Mouse (Mus musculus) kidney, postnatal 0 days (tissue): ENCODE results near the gene Adamts12. TPM values are rescaled to one million over a fixed set of nuclear protein-coding genes. Genes with fewer than 3 reads are reported as not detected.

Experiments used
- ATAC-seq: fragments of 200-750 bp; cut with Nextera tagmentation; replicated peaks from 2 replicates; pipeline ENCODE4 v1.8.0; 2017; ENCODE audit warnings: low read depth, moderate number of reproducible peaks, moderate TSS enrichment, moderate library complexity; ENCODE audit not compliant: low FRiP score
- DNase-seq: peaks from one replicate; pipeline ENCODE4 v3.0.0-alpha.2; 2016; ENCODE audit warnings: low spot score
- H3K27ac ChIP-seq: fragments of 300-500 bp; sonication (generic); 2 replicates; pipeline ENCODE4 v1.5.1; 2014; ENCODE audit warnings: mild to moderate bottlenecking
- H3K27me3 ChIP-seq: fragments of 300-500 bp; sonication (generic); 2 replicates; pipeline ENCODE4 v1.6.1; 2014; ENCODE audit warnings: low read length, mixed read lengths; ENCODE audit not compliant: insufficient read depth
- H3K36me3 ChIP-seq: fragments of 300-500 bp; sonication (generic); 2 replicates; pipeline ENCODE4 v1.6.1; 2014; ENCODE audit warnings: low read length, mixed read lengths; ENCODE audit not compliant: insufficient read depth
- H3K4me1 ChIP-seq: fragments of 300-500 bp; sonication (generic); replicated peaks from 2 replicates; pipeline ENCODE4 v1.6.1; 2014; ENCODE audit warnings: antibody characterized with exemption, low read length, mixed read lengths; ENCODE audit not compliant: insufficient read depth
- H3K4me2 ChIP-seq: fragments of 300-500 bp; sonication (generic); 2 replicates; pipeline ENCODE4 v1.6.1; 2014; ENCODE audit warnings: mild to moderate bottlenecking, low read length, moderate library complexity, mixed read lengths
- H3K4me3 ChIP-seq: fragments of 300-500 bp; sonication (generic); replicated peaks from 2 replicates; pipeline ENCODE4 v1.5.1; 2014; ENCODE audit warnings: low read depth, low read length
- H3K9ac ChIP-seq: fragments of 300-500 bp; sonication (generic); 2 replicates; pipeline ENCODE4 v1.6.1; 2014; ENCODE audit warnings: low read depth, low read length
- H3K9me3 ChIP-seq: fragments of 300-500 bp; sonication (generic); replicated peaks from 2 replicates; pipeline ENCODE4 v1.6.1; 2016; ENCODE audit warnings: low read length, inconsistent platforms, mixed read lengths
- CTCF ChIP-seq: IDR thresholded peaks from 2 replicates; pipeline ENCODE4 v1.5.1; 2016; ENCODE audit warnings: antibody characterized with exemption, low read depth, mild to moderate bottlenecking, moderate library complexity
- WGBS: fragments of 180-500 bp; shearing (Covaris S2); extraction: QIAGEN DNeasy Blood & Tissue Kit; methylation state at CpG from one replicate; pipeline ENCODE4 v1.1.7; 2014; 5-methylcytosine and 5-hydroxymethylcytosine counted together
- polyA plus RNA-seq: library from polyadenylated mRNA; unstranded; fragments of >200 nt; fragmentation: Nextera tagmentation; extraction: Ambion mirVana; gene quantifications from 2 replicates; pipeline ENCODE4 v1.2.1, GENCODE M21; 2015

Adamts12 gene
- polyA plus RNA-seq, 1 experiment from 2014 or later: 2.1 TPM

- TF ChIP-seq CTCF: no peak
- H3K27me3 ChIP-seq: no peaks in the 10 kb centered on the region
- no peaks in the 10 kb centered on the region for H3K9me3 ChIP-seq
- no peak overlapping the region for H3K4me2 ChIP-seq
- no peak for DNase-seq
- WGBS: 22% methylated on average over 1 of the region's 1 CpGs
- H3K27ac ChIP-seq: no peak overlapping the region
- H3K4me1 ChIP-seq: 0 out of 2 replicates have a peak, but pooled peaks cover 6% of the 10 kb centered on the region
- no peak overlapping the region for H3K4me3 ChIP-seq
- H3K9ac ChIP-seq: no peak overlapping the region
- no peak for ATAC-seq
- no peaks in the 10 kb centered on the region for H3K36me3 ChIP-seq
These were observed 20.4 kb downstream of the Adamts12 start for GRCm38 (mm10) chr15:11084993-11085365.

DNA sequence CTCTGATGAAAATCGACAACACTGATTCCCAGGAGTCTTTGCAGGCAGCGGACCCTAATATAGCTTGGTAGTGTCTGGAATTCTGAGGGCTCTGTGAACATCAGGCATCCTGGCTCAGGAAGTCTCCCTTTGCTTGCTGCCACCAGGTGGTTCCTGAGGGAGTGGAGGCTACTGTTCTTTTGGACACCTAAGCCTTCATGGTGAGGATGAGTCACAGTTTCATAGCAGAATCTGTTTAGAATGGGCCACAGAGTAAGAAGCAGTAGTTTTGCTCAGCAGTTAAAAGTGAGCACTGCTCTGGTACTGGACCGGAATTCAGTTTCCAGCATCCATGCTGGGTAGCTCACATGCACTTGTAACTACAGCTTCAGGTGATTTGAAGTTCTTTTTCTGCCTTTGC, 24.9 kb downstream of the Adamts12 start:
- Histone ChIP-seq H3K9me3 (no peaks in the 10 kb centered on the region), H3K4me1 (0 out of 2 replicates have a peak, but pooled peaks cover 6% of the 10 kb centered on the region), H3K4me2 (no peak overlapping the region), H3K36me3 (no peaks in the 10 kb centered on the region), H3K4me3 (no peak overlapping the region), H3K9ac (no peak overlapping the region), H3K27ac (no peak overlapping the region), H3K27me3 (no peaks in the 10 kb centered on the region)
- TF ChIP-seq CTCF: no peak
- ATAC-seq (no peak), DNase-seq (no peak)
- 88% methylated on average over 3 of the region's 3 CpGs for WGBS

- no peak for TF ChIP-seq CTCF
- ATAC-seq (no peak), DNase-seq (no peak)
- H3K4me3 ChIP-seq: no peak overlapping the region
- H3K27ac ChIP-seq: no peak overlapping the region
- no peaks in the 10 kb centered on the region for H3K36me3 ChIP-seq
- H3K9me3 ChIP-seq: no peaks in the 10 kb centered on the region
- no peaks in the 10 kb centered on the region for H3K27me3 ChIP-seq
- H3K4me2 ChIP-seq: no peak overlapping the region
- WGBS: 40% methylated on average over 3 of the region's 3 CpGs
- H3K9ac ChIP-seq: no peak overlapping the region
- no peaks in the 10 kb centered on the region for H3K4me1 ChIP-seq
These were observed 31.0 kb downstream of the Adamts12 start for GRCm38 (mm10) chr15:11095566-11095965.

DNA sequence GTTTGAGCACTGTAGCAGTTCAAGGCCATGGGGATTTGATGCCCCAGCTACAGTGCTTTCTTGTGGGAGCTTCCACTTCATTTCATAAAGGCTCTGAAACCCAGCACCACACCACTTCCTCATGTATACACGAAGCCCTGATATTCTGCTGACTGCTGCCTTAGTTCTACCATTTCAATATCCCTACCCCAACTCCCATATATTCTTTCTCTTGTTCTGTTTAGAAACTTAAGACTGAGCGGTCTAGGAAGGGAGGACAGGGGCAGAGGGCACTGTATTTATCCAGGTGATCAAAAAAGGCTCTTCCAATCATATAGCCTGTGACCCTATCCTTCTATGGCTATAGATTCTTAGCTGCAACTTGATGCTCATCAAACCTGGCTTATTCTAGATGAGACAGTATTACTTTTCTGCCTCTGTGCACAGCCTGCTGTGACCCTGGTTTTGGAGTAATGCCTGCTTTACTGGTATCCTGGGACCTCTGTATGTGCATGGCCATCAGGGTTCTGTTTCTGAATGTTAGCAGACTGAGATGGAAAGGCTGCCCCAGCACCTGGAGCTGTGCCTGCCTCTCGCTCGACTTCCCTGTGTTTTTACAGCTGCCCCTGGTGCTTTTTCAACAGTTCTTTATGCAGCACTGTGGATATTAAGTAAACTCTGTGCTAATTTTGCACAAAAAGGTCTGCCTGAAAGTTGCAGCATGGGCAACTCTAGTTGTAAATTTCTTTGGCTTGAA, 33.5 kb downstream of the Adamts12 start:
- peak; percentile 21; the same call in 1 of the 2 replicates for ATAC-seq

DNA sequence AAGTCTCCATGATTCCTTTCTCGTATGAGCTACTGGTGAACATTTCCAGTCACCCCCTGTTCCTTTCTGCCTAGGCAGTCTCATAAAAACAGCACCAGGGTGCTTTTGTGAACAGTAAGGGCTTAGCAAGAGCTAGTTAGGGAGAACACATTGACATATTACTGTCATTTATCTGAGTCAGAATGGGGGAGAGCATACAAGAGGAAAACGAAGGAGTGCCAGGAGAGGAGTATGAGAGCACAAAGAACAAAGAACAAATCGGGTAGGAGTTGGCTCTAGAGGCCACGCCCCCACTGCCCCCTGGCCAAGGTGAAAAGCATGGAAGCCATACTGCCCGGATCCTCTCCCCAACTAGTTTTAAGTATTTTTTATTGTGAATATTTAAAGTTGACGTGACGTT, 34.4 kb downstream of the Adamts12 start:
- H3K9ac ChIP-seq: no peak overlapping the region
- H3K4me3 ChIP-seq: no peak overlapping the region
- H3K27me3 ChIP-seq: no peaks in the 10 kb centered on the region
- H3K27ac ChIP-seq: no peak overlapping the region
- WGBS: 43% methylated on average over 7 of the region's 7 CpGs
- no peaks in the 10 kb centered on the region for H3K36me3 ChIP-seq
- TF ChIP-seq CTCF: no peak
- no peaks in the 10 kb centered on the region for H3K9me3 ChIP-seq
- H3K4me1 ChIP-seq: no peaks in the 10 kb centered on the region
- H3K4me2 ChIP-seq: no peak overlapping the region
- ATAC-seq (no peak), DNase-seq (no peak)

More for the DNA sequence above, 33.5 kb downstream of the Adamts12 start:
- Histone ChIP-seq H3K4me3 (no peak overlapping the region), H3K4me2 (no peak overlapping the region), H3K36me3 (no peaks in the 10 kb centered on the region), H3K9me3 (no peaks in the 10 kb centered on the region), H3K4me1 (no peaks in the 10 kb centered on the region), H3K27me3 (no peaks in the 10 kb centered on the region), H3K9ac (no peak overlapping the region), H3K27ac (no peak overlapping the region)
- 32% methylated on average over 4 of the region's 4 CpGs for WGBS
- peak; percentile 49 for DNase-seq
- no peak for TF ChIP-seq CTCF

GRCm38 (mm10) chr15:11100917-11101316, 36.3 kb downstream of the Adamts12 start:
- ATAC-seq (no peak), DNase-seq (no peak)
- H3K27ac ChIP-seq: no peak overlapping the region
- no peaks in the 10 kb centered on the region for H3K4me1 ChIP-seq
- no peaks in the 10 kb centered on the region for H3K9me3 ChIP-seq
- no peak for TF ChIP-seq CTCF
- 74% methylated on average over 4 of the region's 4 CpGs for WGBS
- H3K4me3 ChIP-seq: no peak overlapping the region
- no peak overlapping the region for H3K4me2 ChIP-seq
- H3K27me3 ChIP-seq: no peaks in the 10 kb centered on the region
- H3K9ac ChIP-seq: no peak overlapping the region
- H3K36me3 ChIP-seq: no peaks in the 10 kb centered on the region
